Mouse (Mus musculus) E14TG2a.4 (cell line): ENCODE measurements at regions not wholly inside any gene's neighbourhood (a gene's known extent, or its start where the extent isn't known, plus 50 kb on each side); places are given as distances from the start of the nearest gene placed in this dataset.
"Not testable (repeated sequence)": the region's sequence is repeated elsewhere in the genome, so short reads cannot be mapped to it uniquely, and the experiment has no call there.

Experiments
- CTCF ChIP-seq: conservative IDR thresholded peaks from 2 replicates; pipeline ENCODE4 v1.5.1; 2014; ENCODE audit warnings: low read length
- NANOG ChIP-seq: IDR thresholded peaks from 2 replicates; pipeline ENCODE4 v1.6.1; 2014; ENCODE audit warnings: borderline replicate concordance, low read length, mixed read lengths
- POU5F1 ChIP-seq: IDR thresholded peaks from 2 replicates; pipeline ENCODE4 v1.6.1; 2014; ENCODE audit warnings: low read length, borderline replicate concordance

GRCm38 (mm10) chr4:146263790-146264189, 107.2 kb downstream of the Zfp600 start:
- not testable (repeated sequence) for TF ChIP-seq CTCF, POU5F1, NANOG
